Mouse (Mus musculus) frontal cortex, postnatal 25 days (tissue): ENCODE data around the gene Sar1a.
A peak's percentile ranks its signal among the peaks of the same experiment; 100 is the strongest.

ENCODE experiments used
- DNase-seq, 2 experiments: peaks; one replicate each; pipeline ENCODE4 v3.0.0; 2022; ENCODE audit warnings: low spot score in 2 of 2

Gene Sar1a

GRCm38 (mm10) chr10:61679545-61679944, 554 bp upstream of the Sar1a start:
- no peak for DNase-seq

- DNase-seq, result no peak
Measured at GRCm38 (mm10) chr10:61689405-61689804, 9.3 kb downstream of the Sar1a start.

GRCm38 (mm10) chr10:61693563-61693962, 13.5 kb downstream of the Sar1a start:
- DNase-seq, result no peak

- DNase-seq, result peak; percentile 91 to 97
Measured at GRCm38 (mm10) chr10:61694870-61695670, 15.0 kb downstream of the Sar1a start, which contains the start of gene Tysnd1. Gene Tysnd1 (plus strand): TSS chr10:61695514.

- no peak for DNase-seq
Measured at GRCm38 (mm10) chr10:61695703-61696559, 15.8 kb downstream of the Sar1a start.

GRCm38 (mm10) chr10:61696560-61696823, 16.4 kb downstream of the Sar1a start:
- DNase-seq, result no peak

GRCm38 (mm10) chr10:61697028-61697427, 16.9 kb downstream of the Sar1a start:
- no peak for DNase-seq

- DNase-seq, result no peak
Measured at GRCm38 (mm10) chr10:61704663-61705062, 24.6 kb downstream of the Sar1a start.

- DNase-seq, result no peak
Measured at GRCm38 (mm10) chr10:61706412-61707375, 26.6 kb downstream of the Sar1a start.

- no peak for DNase-seq
Measured at GRCm38 (mm10) chr10:61713601-61714000, 33.5 kb downstream of the Sar1a start.

GRCm38 (mm10) chr10:61714146-61714545, 34.0 kb downstream of the Sar1a start:
- DNase-seq, result no peak

GRCm38 (mm10) chr10:61714771-61715461, 34.8 kb downstream of the Sar1a start, which contains the start of gene Aifm2:
Gene Aifm2 (plus strand): TSS chr10:61715263.
- DNase-seq, result no peak

GRCm38 (mm10) chr10:61715462-61715837, 35.4 kb downstream of the Sar1a start:
- DNase-seq, result no peak

GRCm38 (mm10) chr10:61715996-61716864, 36.1 kb downstream of the Sar1a start:
- no peak for DNase-seq

GRCm38 (mm10) chr10:61717406-61718296, 37.6 kb downstream of the Sar1a start:
- DNase-seq, result no peak

- no peak for DNase-seq
Measured at GRCm38 (mm10) chr10:61720331-61720730, 40.2 kb downstream of the Sar1a start.

GRCm38 (mm10) chr10:61722215-61722614, 42.1 kb downstream of the Sar1a start:
- no peak for DNase-seq

- DNase-seq, result no peak
Measured at GRCm38 (mm10) chr10:61723271-61723670, 43.2 kb downstream of the Sar1a start.

GRCm38 (mm10) chr10:61729181-61729580, 49.1 kb downstream of the Sar1a start:
- DNase-seq, result no peak
